Mouse (Mus musculus): Measurements from ENCODE around the gene Myo6. TPM values are rescaled to one million over a fixed set of nuclear protein-coding genes. Genes with fewer than 3 reads are reported as not detected.

Gene Myo6
- polyA plus RNA-seq, 2 experiments = 1.8 to 2.3 TPM

DNA sequence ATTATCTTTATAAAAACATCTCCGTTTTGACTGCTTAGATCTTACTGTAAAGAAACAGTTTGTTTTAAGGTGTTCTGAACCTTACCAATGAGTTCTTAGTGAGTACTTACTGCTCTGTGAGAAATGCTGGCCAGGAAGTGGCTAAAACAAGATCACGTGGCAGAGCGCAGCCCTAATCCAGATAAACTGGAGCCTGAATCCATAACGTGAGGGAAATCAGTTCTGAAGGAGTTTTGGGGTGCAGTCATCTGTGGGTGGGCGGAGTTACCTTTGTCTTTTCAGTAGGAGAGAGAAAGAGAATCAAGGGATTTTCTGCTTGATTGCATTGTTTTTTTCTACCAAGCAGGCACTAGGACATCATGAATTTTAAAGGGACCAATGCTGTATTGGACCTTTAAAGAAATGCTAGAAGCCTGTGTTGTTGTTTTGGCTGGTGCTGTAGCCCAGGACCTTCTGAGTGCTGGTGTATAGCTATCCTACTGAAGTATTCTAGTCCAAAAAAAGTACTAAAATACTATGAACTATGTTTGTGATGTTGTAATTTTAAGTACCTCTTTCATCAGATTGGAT lies 23.6 kb downstream of the Myo6 start:
- no peaks in the 10 kb centered on the region for H3K36me3 ChIP-seq (replicated peaks; ENCODE audit: control insufficient read depth, insufficient read depth, low read depth)
- TF ChIP-seq CTCF (IDR thresholded peaks at IDR 0.05; ENCODE audit: low read depth) (no peak), EP300 (IDR thresholded peaks at IDR 0.05; ENCODE audit: low read depth) (no peak)
- H3K4me3 ChIP-seq (ENCODE audit: insufficient read depth in 1 of 2, low read depth in 2 of 2, low read length in 2 of 2) = no peak overlapping the region
- no peak overlapping the region for H3K27ac ChIP-seq
- WGBS (ENCODE audit: insufficient replicate concordance) = 51% methylated on average over 5 of the region's 5 CpGs
- H3K9me3 ChIP-seq (ENCODE audit: control insufficient read depth, low read length) = no peaks in the 10 kb centered on the region
- H3K9ac ChIP-seq (replicated peaks) = no peak overlapping the region
- no peak for DNase-seq (ENCODE audit: low read depth in 3 of 3, low spot score in 3 of 3)
- H3K27me3 ChIP-seq (ENCODE audit: control insufficient read depth, insufficient read depth, low read length) = no peaks in the 10 kb centered on the region
- H3K4me2 ChIP-seq (ENCODE audit: low read depth) = no peak overlapping the region
- H3K4me1 ChIP-seq (replicated peaks; ENCODE audit: control insufficient read depth in 2 of 2, insufficient read depth in 2 of 2, low read length in 1 of 2) = no peaks in the 10 kb centered on the region
- no peak for ATAC-seq (ENCODE audit: insufficient read depth)

DNA sequence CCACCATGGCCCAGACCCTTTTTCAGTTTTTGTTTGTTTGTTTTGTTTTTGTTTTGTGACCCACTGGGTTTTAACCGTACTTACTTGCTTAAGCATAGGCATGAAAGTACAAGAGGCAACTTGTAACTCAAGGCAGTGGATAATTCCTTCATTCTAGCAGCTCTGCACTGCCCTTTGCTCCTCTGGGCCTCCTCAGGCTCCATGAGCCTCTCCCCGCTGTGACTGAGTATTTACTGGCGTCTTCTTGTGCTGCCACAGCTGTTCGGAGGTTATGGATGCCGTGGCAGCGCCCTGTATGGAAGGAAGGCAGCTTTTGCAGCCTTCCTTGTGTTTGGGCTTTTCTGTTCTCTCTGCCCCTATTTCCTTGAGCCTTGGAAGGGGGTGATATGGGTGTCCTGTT lies 26.4 kb downstream of the Myo6 start:
- no peak overlapping the region for H3K27ac ChIP-seq
- 63% methylated on average over 6 of the region's 6 CpGs for WGBS (ENCODE audit: insufficient replicate concordance)
- ATAC-seq (ENCODE audit: insufficient read depth) (no peak), DNase-seq (ENCODE audit: low read depth in 3 of 3, low spot score in 3 of 3) (no peak)
- no peaks in the 10 kb centered on the region for H3K4me1 ChIP-seq (replicated peaks; ENCODE audit: control insufficient read depth in 2 of 2, insufficient read depth in 2 of 2, low read length in 1 of 2)
- H3K4me3 ChIP-seq (ENCODE audit: insufficient read depth in 1 of 2, low read depth in 2 of 2, low read length in 2 of 2) = no peak overlapping the region
- no peak overlapping the region for H3K4me2 ChIP-seq (ENCODE audit: low read depth)
- H3K27me3 ChIP-seq (ENCODE audit: control insufficient read depth, insufficient read depth, low read length) = no peaks in the 10 kb centered on the region
- H3K9ac ChIP-seq (replicated peaks) = no peak overlapping the region
- H3K36me3 ChIP-seq (replicated peaks; ENCODE audit: control insufficient read depth, insufficient read depth, low read depth) = no peaks in the 10 kb centered on the region
- TF ChIP-seq CTCF (IDR thresholded peaks at IDR 0.05; ENCODE audit: low read depth) = no peak
- no peak for TF ChIP-seq EP300 (IDR thresholded peaks at IDR 0.05; ENCODE audit: low read depth)
- no peaks in the 10 kb centered on the region for H3K9me3 ChIP-seq (ENCODE audit: control insufficient read depth, low read length)

DNA sequence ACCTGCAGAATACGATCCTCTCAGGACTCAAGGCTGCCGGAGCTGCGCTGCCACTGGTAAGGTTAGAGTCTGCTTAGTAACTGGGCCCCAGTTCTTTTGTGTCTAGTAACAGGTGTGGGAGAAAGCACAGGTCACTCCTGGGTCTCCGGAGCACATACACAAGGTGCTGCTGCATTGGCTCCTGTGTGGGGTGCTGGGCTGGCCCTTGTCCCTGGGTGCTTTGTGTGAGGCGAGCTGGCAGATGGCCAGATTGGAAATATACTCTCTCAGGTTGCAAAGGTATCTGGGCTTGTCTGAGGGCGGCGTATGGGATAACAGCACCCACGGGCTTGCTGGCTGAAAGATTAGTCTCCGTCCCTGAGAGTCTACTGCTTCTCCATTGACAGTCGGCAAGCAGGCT lies 27.5 kb downstream of the Myo6 start:
- DNase-seq (ENCODE audit: low read depth in 3 of 3, low spot score in 3 of 3) (no peak), ATAC-seq (ENCODE audit: insufficient read depth) (no peak)
- Histone ChIP-seq H3K9me3 (ENCODE audit: control insufficient read depth, low read length) (no peaks in the 10 kb centered on the region), H3K4me3 (ENCODE audit: insufficient read depth in 1 of 2, low read depth in 2 of 2, low read length in 2 of 2) (no peak overlapping the region), H3K27ac (no peak overlapping the region), H3K36me3 (replicated peaks; ENCODE audit: control insufficient read depth, insufficient read depth, low read depth) (no peaks in the 10 kb centered on the region), H3K4me2 (ENCODE audit: low read depth) (no peak overlapping the region), H3K4me1 (replicated peaks; ENCODE audit: control insufficient read depth in 2 of 2, insufficient read depth in 2 of 2, low read length in 1 of 2) (no peaks in the 10 kb centered on the region), H3K27me3 (ENCODE audit: control insufficient read depth, insufficient read depth, low read length) (no peaks in the 10 kb centered on the region), H3K9ac (replicated peaks) (no peak overlapping the region)
- TF ChIP-seq CTCF (IDR thresholded peaks at IDR 0.05; ENCODE audit: low read depth) (no peak), EP300 (IDR thresholded peaks at IDR 0.05; ENCODE audit: low read depth) (no peak)
- WGBS (ENCODE audit: insufficient replicate concordance) = 71% methylated on average over 10 of the region's 10 CpGs

DNA sequence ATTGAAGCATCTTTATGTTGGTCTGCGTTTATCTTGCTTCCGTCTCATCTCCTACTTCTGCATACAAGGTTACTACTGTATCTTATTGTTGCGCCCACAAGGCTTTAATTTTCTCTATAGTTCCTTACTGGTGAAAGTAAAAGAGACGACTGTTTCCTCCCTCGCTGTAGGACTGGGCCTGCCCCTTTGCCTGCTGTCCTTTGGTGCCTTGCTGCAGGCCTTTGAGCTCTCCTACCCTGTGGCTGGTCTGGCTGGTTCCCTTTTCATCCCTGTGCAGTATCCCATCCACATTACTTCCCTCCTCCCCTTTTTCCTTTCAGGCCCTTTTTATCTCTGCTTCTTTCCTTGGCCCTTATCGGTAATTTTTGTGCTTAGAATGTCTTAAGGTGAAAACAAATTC lies 29.6 kb downstream of the Myo6 start:
- TF ChIP-seq CTCF (IDR thresholded peaks at IDR 0.05; ENCODE audit: low read depth) (no peak), EP300 (IDR thresholded peaks at IDR 0.05; ENCODE audit: low read depth) (no peak)
- H3K9me3 ChIP-seq (ENCODE audit: control insufficient read depth, low read length) = no peaks in the 10 kb centered on the region
- no peaks in the 10 kb centered on the region for H3K4me1 ChIP-seq (replicated peaks; ENCODE audit: control insufficient read depth in 2 of 2, insufficient read depth in 2 of 2, low read length in 1 of 2)
- DNase-seq (ENCODE audit: low read depth in 3 of 3, low spot score in 3 of 3) = no peak
- WGBS (ENCODE audit: insufficient replicate concordance) = 62% methylated on average over 6 of the region's 6 CpGs
- no peak overlapping the region for H3K4me2 ChIP-seq (ENCODE audit: low read depth)
- ATAC-seq (ENCODE audit: insufficient read depth) = no peak
- no peak overlapping the region for H3K4me3 ChIP-seq (ENCODE audit: insufficient read depth in 1 of 2, low read depth in 2 of 2, low read length in 2 of 2)
- H3K27ac ChIP-seq = no peak overlapping the region
- no peaks in the 10 kb centered on the region for H3K36me3 ChIP-seq (replicated peaks; ENCODE audit: control insufficient read depth, insufficient read depth, low read depth)
- H3K9ac ChIP-seq (replicated peaks) = no peak overlapping the region
- H3K27me3 ChIP-seq (ENCODE audit: control insufficient read depth, insufficient read depth, low read length) = no peaks in the 10 kb centered on the region

DNA sequence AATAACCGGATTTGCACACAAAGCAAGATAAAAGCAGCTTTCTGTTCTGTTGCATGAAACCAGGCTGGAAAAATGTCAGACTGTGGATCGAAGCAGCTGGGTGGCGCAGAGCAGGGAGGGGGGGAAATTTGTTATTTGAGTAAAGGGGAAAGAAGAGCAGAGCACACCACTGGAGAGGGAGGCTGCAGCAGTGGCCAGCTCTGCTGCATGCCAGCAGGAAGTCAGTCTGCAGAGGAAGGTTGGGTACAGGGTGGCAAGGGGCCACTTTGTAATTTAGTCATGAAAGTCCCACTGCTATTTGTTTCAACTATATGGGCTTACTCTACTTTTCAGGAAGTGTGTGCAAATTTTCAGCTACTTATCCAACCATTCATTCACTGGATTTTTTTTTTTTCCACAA lies 31.3 kb downstream of the Myo6 start:
- Histone ChIP-seq H3K4me1 (replicated peaks; ENCODE audit: control insufficient read depth in 2 of 2, insufficient read depth in 2 of 2, low read length in 1 of 2) (no peaks in the 10 kb centered on the region), H3K4me3 (ENCODE audit: insufficient read depth in 1 of 2, low read depth in 2 of 2, low read length in 2 of 2) (no peak overlapping the region), H3K4me2 (ENCODE audit: low read depth) (no peak overlapping the region), H3K27ac (no peak overlapping the region), H3K27me3 (ENCODE audit: control insufficient read depth, insufficient read depth, low read length) (no peaks in the 10 kb centered on the region), H3K9ac (replicated peaks) (no peak overlapping the region), H3K36me3 (replicated peaks; ENCODE audit: control insufficient read depth, insufficient read depth, low read depth) (no peaks in the 10 kb centered on the region), H3K9me3 (ENCODE audit: control insufficient read depth, low read length) (no peaks in the 10 kb centered on the region)
- 51% methylated on average over 3 of the region's 3 CpGs for WGBS (ENCODE audit: insufficient replicate concordance)
- no peak for DNase-seq (ENCODE audit: low read depth in 3 of 3, low spot score in 3 of 3)
- TF ChIP-seq CTCF (IDR thresholded peaks at IDR 0.05; ENCODE audit: low read depth) = no peak
- no peak for TF ChIP-seq EP300 (IDR thresholded peaks at IDR 0.05; ENCODE audit: low read depth)
- no peak for ATAC-seq (ENCODE audit: insufficient read depth)

Data from liver, embryonic 14.5 days (tissue).